Mouse (Mus musculus) layer of hippocampus, adult 18-20 months (tissue): ENCODE data around the gene Ovol3. TPM values are rescaled to one million over a fixed set of nuclear protein-coding genes. Genes with fewer than 3 reads are reported as not detected.
"Not testable (repeated sequence)": the region's sequence is repeated elsewhere in the genome, so short reads cannot be mapped to it uniquely, and the experiment has no call there.

Experiments used
- DNase-seq, 2 experiments: peaks; one replicate each; pipeline ENCODE4 v3.0.0; 2022; ENCODE audit warnings: low spot score in 2 of 2
- long read RNA-seq: library from polyadenylated mRNA; stranded (forward); transcript quantifications from one replicate; pipeline ENCODE4 v2.0.0, GENCODE M21; 2021
- total RNA-seq, 2 experiments: library from RNA; stranded (reverse); gene quantifications; 2 replicates each; pipeline ENCODE4 v1.2.3; 2021

Gene Ovol3
- not detected for total RNA-seq
- long read RNA-seq = 0 reads

GRCm38 (mm10) chr7:30235625-30236024 is at the start of gene Ovol3:
Gene Ovol3, minus strand, starts transcription at chr7:30235725.
- no peak for DNase-seq

GRCm38 (mm10) chr7:30282740-30283139 is 47.2 kb upstream of the Ovol3 start:
- no peak for DNase-seq

GRCm38 (mm10) chr7:30281522-30281921 is 46.0 kb upstream of the Ovol3 start:
- no peak for DNase-seq

GRCm38 (mm10) chr7:30280670-30281138 is 45.2 kb upstream of the Ovol3 start:
- peak; percentile 81 to 90 for DNase-seq

GRCm38 (mm10) chr7:30279951-30280669 is 44.6 kb upstream of the Ovol3 start, which contains the start of the genes Thap8 and Wdr62:
Gene Thap8, plus strand, starts transcription at chr7:30280094.
Gene Wdr62, minus strand, starts transcription at chr7:30280419.
- peak; percentile 78 to 94 for DNase-seq

- DNase-seq = no peak
Observed at GRCm38 (mm10) chr7:30279536-30279935, 44.0 kb upstream of the Ovol3 start.

GRCm38 (mm10) chr7:30278911-30279310 is 43.4 kb upstream of the Ovol3 start:
- no peak for DNase-seq

GRCm38 (mm10) chr7:30274383-30274782 is 38.9 kb upstream of the Ovol3 start:
- no peak for DNase-seq

- no peak for DNase-seq
Observed at GRCm38 (mm10) chr7:30269641-30270040, 34.1 kb upstream of the Ovol3 start.

GRCm38 (mm10) chr7:30266780-30267179 is 31.3 kb upstream of the Ovol3 start:
- no peak for DNase-seq

- DNase-seq = no peak
Observed at GRCm38 (mm10) chr7:30265935-30266334, 30.4 kb upstream of the Ovol3 start.

GRCm38 (mm10) chr7:30265531-30265930 is 30.0 kb upstream of the Ovol3 start:
- no peak for DNase-seq

- DNase-seq = no peak
Observed at GRCm38 (mm10) chr7:30265041-30265440, 29.5 kb upstream of the Ovol3 start.

- DNase-seq = no peak
Observed at GRCm38 (mm10) chr7:30251956-30252954, 16.7 kb upstream of the Ovol3 start.

- not testable (repeated sequence) for DNase-seq
Observed at GRCm38 (mm10) chr7:30237374-30237773, 1.8 kb upstream of the Ovol3 start.

GRCm38 (mm10) chr7:30235091-30235490 is 434 bp downstream of the Ovol3 start:
- DNase-seq = no peak

- no peak for DNase-seq
Observed at GRCm38 (mm10) chr7:30234276-30234858, 1.2 kb downstream of the Ovol3 start.

- no peak for DNase-seq
Observed at GRCm38 (mm10) chr7:30233387-30233786, 2.1 kb downstream of the Ovol3 start.

GRCm38 (mm10) chr7:30232631-30233148 is 2.8 kb downstream of the Ovol3 start:
- DNase-seq = peak in 1 of 2 experiments; percentile 34

GRCm38 (mm10) chr7:30231669-30232454 is 3.7 kb downstream of the Ovol3 start, which contains the start of the genes Polr2i and Tbcb:
Gene Polr2i, plus strand, starts transcription at chr7:30231948.
Gene Tbcb, minus strand, starts transcription at chr7:30232272.
- peak; percentile 98 to 99 for DNase-seq
